Mouse (Mus musculus): ENCODE data around the gene Kif1a. TPM values are rescaled to one million over a fixed set of nuclear protein-coding genes. Genes with fewer than 3 reads are reported as not detected.

Gene Kif1a
- total RNA-seq, 2 experiments from 2014 or later = 609 to 644 TPM

GRCm38 (mm10) chr1:93124066-93124465 lies 22.3 kb upstream of the Kif1a start:
- no peak for DNase-seq (ENCODE audit: low spot score in 2 of 2)
- Histone ChIP-seq H3K4me3 (no peak overlapping the region), H3K27ac (no peak overlapping the region)
- TF ChIP-seq CTCF (conservative IDR thresholded peaks at IDR 0.05) = no peak

- Histone ChIP-seq H3K27ac (no peak overlapping the region), H3K4me3 (no peak overlapping the region)
- TF ChIP-seq CTCF (conservative IDR thresholded peaks at IDR 0.05) = no peak
- no peak for DNase-seq (ENCODE audit: low spot score in 2 of 2)
Observed at GRCm38 (mm10) chr1:93123179-93123854, 21.6 kb upstream of the Kif1a start.

- no peak for TF ChIP-seq CTCF (conservative IDR thresholded peaks at IDR 0.05)
- Histone ChIP-seq H3K27ac (no peak overlapping the region), H3K4me3 (no peak overlapping the region)
- no peak for DNase-seq (ENCODE audit: low spot score in 2 of 2)
Observed at GRCm38 (mm10) chr1:93118816-93119215, 17.1 kb upstream of the Kif1a start.

- Histone ChIP-seq H3K27ac (peak overlapping the region; percentile 66), H3K4me3 (peak overlapping the region; percentile 57)
- no peak for TF ChIP-seq CTCF (conservative IDR thresholded peaks at IDR 0.05)
- DNase-seq (ENCODE audit: low spot score in 2 of 2) = no peak
Observed at GRCm38 (mm10) chr1:93115471-93115870, 13.7 kb upstream of the Kif1a start.

GRCm38 (mm10) chr1:93114713-93115463 lies 13.1 kb upstream of the Kif1a start:
- no peak for TF ChIP-seq CTCF (conservative IDR thresholded peaks at IDR 0.05)

GRCm38 (mm10) chr1:93102700-93103099 lies 949 bp upstream of the Kif1a start:
- TF ChIP-seq CTCF (conservative IDR thresholded peaks at IDR 0.05) = no peak
- Histone ChIP-seq H3K4me3 (no peak overlapping the region), H3K27ac (peak overlapping the region; percentile 97; the same call in 1 of the 2 replicates)
- no peak for DNase-seq (ENCODE audit: low spot score in 2 of 2)

More at GRCm38 (mm10) chr1:93114713-93115463, 13.1 kb upstream of the Kif1a start:
- Histone ChIP-seq H3K27ac (peak overlapping the region; percentile 66), H3K4me3 (peak overlapping the region; percentile 57)
- DNase-seq (ENCODE audit: low spot score in 2 of 2) = peak; percentile 77 to 89

GRCm38 (mm10) chr1:93100576-93101491 lies 917 bp downstream of the Kif1a start:
- Histone ChIP-seq H3K4me3 (peak overlapping the region; percentile 95), H3K27ac (peak overlapping the region; percentile 97)
- TF ChIP-seq CTCF (conservative IDR thresholded peaks at IDR 0.05) = no peak
- peak; percentile 70 to 79 for DNase-seq (ENCODE audit: low spot score in 2 of 2)

- TF ChIP-seq CTCF (conservative IDR thresholded peaks at IDR 0.05) = no peak
- Histone ChIP-seq H3K4me3 (peak overlapping the region; percentile 95), H3K27ac (peak overlapping the region; percentile 97)
- DNase-seq (ENCODE audit: low spot score in 2 of 2) = no peak
Observed at GRCm38 (mm10) chr1:93100243-93100575, 1.5 kb downstream of the Kif1a start.

GRCm38 (mm10) chr1:93098956-93099355 lies 2.8 kb downstream of the Kif1a start:
- no peak for TF ChIP-seq CTCF (conservative IDR thresholded peaks at IDR 0.05)
- H3K27ac ChIP-seq = peak overlapping the region; percentile 97; the same call in 1 of the 2 replicates
- peak in 1 of 2 experiments; percentile 10 for DNase-seq (ENCODE audit: low spot score in 2 of 2)
- peak overlapping the region; percentile 95; the same call in 1 of the 2 replicates for H3K4me3 ChIP-seq

- TF ChIP-seq CTCF (conservative IDR thresholded peaks at IDR 0.05) = no peak
- Histone ChIP-seq H3K4me3 (no peak overlapping the region), H3K27ac (peak overlapping the region; percentile 29; the same call in 1 of the 2 replicates)
- no peak for DNase-seq (ENCODE audit: low spot score in 2 of 2)
Observed at GRCm38 (mm10) chr1:93092582-93092981, 9.2 kb downstream of the Kif1a start.

- no peak for TF ChIP-seq CTCF (conservative IDR thresholded peaks at IDR 0.05)
- H3K4me3 ChIP-seq = peak overlapping the region; percentile 6; the same call in 1 of the 2 replicates
- H3K27ac ChIP-seq = peak overlapping the region; percentile 67
- DNase-seq (ENCODE audit: low spot score in 2 of 2) = peak in 1 of 2 experiments; percentile 43
Observed at GRCm38 (mm10) chr1:93085136-93085535, 16.6 kb downstream of the Kif1a start.

- TF ChIP-seq CTCF (conservative IDR thresholded peaks at IDR 0.05) = no peak
- H3K4me3 ChIP-seq = no peak overlapping the region
- peak overlapping the region; percentile 79 for H3K27ac ChIP-seq
- peak in 1 of 2 experiments; percentile 39 for DNase-seq (ENCODE audit: low spot score in 2 of 2)
Observed at GRCm38 (mm10) chr1:93083420-93084285, 18.1 kb downstream of the Kif1a start.
